Mouse (Mus musculus) spleen, adult 2 months (tissue): ENCODE results near the gene Gclc.

Experiments used
- CTCF ChIP-seq: fragments of 200-500 bp; IDR thresholded peaks from 2 replicates; pipeline ENCODE4 v1.5.1; 2011; ENCODE audit warnings: mild to moderate bottlenecking, inconsistent platforms; ENCODE audit not compliant: insufficient read depth, insufficient read length, insufficient replicate concordance; ENCODE audit errors: extremely low read depth
- POLR2A ChIP-seq: fragments of 200-500 bp; IDR thresholded peaks from 2 replicates; pipeline ENCODE4 v1.6.1; 2011; ENCODE audit warnings: low read depth, low read length, inconsistent platforms

DNA sequence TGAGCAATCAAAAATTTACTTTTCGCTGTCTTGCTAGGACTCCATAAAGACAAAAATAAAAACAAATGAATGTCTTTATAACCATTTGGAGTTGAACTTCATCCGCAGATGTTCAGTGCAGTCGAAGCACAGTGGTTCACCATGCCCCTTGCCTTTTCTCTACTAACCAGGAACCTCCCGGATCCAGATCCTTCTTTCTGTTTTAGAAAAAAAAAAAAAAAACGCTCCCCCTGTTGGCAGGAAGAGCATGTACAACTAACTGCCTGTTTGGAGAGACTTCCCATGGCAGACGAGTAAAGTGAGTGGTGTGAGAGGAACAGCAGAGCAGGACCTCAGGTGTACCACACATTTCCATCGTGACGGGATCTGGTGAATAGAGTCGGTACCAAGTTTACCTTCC is 1.7 kb downstream of the Gclc start:
- TF ChIP-seq CTCF: peak; percentile 11; the same call in 1 of the 2 replicates
- TF ChIP-seq POLR2A: no peak
